Mouse (Mus musculus) limb, embryonic 14.5 days (tissue): ENCODE results near the gene Gm44511. TPM values are rescaled to one million over a fixed set of nuclear protein-coding genes. Genes with fewer than 3 reads are reported as not detected.
"Not testable (repeated sequence)": the region's sequence is repeated elsewhere in the genome, so short reads cannot be mapped to it uniquely, and the experiment has no call there.

ENCODE experiments used
- ATAC-seq: fragments of 200-750 bp; cut with Nextera tagmentation; 2 replicates; pipeline ENCODE4 v1.8.0; 2017; ENCODE audit warnings: low read depth, moderate number of reproducible peaks, moderate TSS enrichment; ENCODE audit not compliant: low FRiP score
- DNase-seq: peaks from one replicate; pipeline ENCODE4 v3.0.0-alpha.2; 2015; ENCODE audit warnings: low spot score
- H3K27ac ChIP-seq: fragments of 300-500 bp; sonication (generic); replicated peaks from 2 replicates; pipeline ENCODE4 v1.5.1; 2014; ENCODE audit warnings: low read depth, mild to moderate bottlenecking, low read length, moderate library complexity, mixed read lengths
- H3K27me3 ChIP-seq: fragments of 300-500 bp; sonication (generic); 2 replicates; pipeline ENCODE4 v1.6.1; 2014; ENCODE audit warnings: low read length, mixed read lengths; ENCODE audit not compliant: control insufficient read depth, insufficient read depth
- H3K36me3 ChIP-seq: fragments of 300-500 bp; sonication (generic); 2 replicates; pipeline ENCODE4 v1.6.1; 2014; ENCODE audit warnings: mild to moderate bottlenecking, low read length, moderate library complexity, mixed read lengths; ENCODE audit not compliant: control insufficient read depth, insufficient read depth
- H3K4me1 ChIP-seq: fragments of 300-500 bp; sonication (generic); 2 replicates; pipeline ENCODE4 v1.6.1; 2014; ENCODE audit warnings: antibody characterized with exemption, low read length, mixed read lengths; ENCODE audit not compliant: control insufficient read depth, insufficient read depth
- H3K4me2 ChIP-seq: fragments of 300-500 bp; sonication (generic); replicated peaks from 2 replicates; pipeline ENCODE4 v1.6.1; 2014; ENCODE audit warnings: low read depth, mild to moderate bottlenecking, low read length, moderate library complexity; ENCODE audit not compliant: severe bottlenecking
- H3K4me3 ChIP-seq: fragments of 300-500 bp; sonication (generic); replicated peaks from 2 replicates; pipeline ENCODE4 v1.5.1; 2014; ENCODE audit warnings: low read length
- H3K9ac ChIP-seq: fragments of 300-500 bp; sonication (generic); 2 replicates; pipeline ENCODE4 v1.6.1; 2014; ENCODE audit warnings: mild to moderate bottlenecking, low read depth, low read length, moderate library complexity; ENCODE audit not compliant: severe bottlenecking
- H3K9me3 ChIP-seq: fragments of 300-500 bp; sonication (generic); 2 replicates; pipeline ENCODE4 v1.6.1; 2016; ENCODE audit warnings: low read length; ENCODE audit not compliant: control insufficient read depth
- POLR2A ChIP-seq: fragments of 200-500 bp; IDR thresholded peaks from 2 replicates; pipeline ENCODE4 v1.8.0; 2012; ENCODE audit warnings: inconsistent platforms, mild to moderate bottlenecking, moderate library complexity, borderline replicate concordance; ENCODE audit not compliant: insufficient read depth, insufficient read length; ENCODE audit errors: extremely low read depth
- WGBS: fragments of 180-500 bp; shearing (Covaris S2); extraction: QIAGEN DNeasy Blood & Tissue Kit; methylation state at CpG from one replicate; pipeline ENCODE4 v1.1.7; 2014; 5-methylcytosine and 5-hydroxymethylcytosine counted together
- polyA plus RNA-seq, 2 experiments: library from polyadenylated mRNA; depleted of rRNA in 1 of 2; stranded (reverse) in 1 of 2; unstranded in 1 of 2; fragments of >200 nt; fragmentation: Nextera tagmentation in 1 of 2; extraction: Ambion mirVana in 1 of 2; gene quantifications; 2 replicates each; pipeline versions ENCODE4 v1.2.1 to v1.2.3; 2012 to 2014

The Gm44511 gene
- polyA plus RNA-seq, 2 experiments, result not detected

DNA sequence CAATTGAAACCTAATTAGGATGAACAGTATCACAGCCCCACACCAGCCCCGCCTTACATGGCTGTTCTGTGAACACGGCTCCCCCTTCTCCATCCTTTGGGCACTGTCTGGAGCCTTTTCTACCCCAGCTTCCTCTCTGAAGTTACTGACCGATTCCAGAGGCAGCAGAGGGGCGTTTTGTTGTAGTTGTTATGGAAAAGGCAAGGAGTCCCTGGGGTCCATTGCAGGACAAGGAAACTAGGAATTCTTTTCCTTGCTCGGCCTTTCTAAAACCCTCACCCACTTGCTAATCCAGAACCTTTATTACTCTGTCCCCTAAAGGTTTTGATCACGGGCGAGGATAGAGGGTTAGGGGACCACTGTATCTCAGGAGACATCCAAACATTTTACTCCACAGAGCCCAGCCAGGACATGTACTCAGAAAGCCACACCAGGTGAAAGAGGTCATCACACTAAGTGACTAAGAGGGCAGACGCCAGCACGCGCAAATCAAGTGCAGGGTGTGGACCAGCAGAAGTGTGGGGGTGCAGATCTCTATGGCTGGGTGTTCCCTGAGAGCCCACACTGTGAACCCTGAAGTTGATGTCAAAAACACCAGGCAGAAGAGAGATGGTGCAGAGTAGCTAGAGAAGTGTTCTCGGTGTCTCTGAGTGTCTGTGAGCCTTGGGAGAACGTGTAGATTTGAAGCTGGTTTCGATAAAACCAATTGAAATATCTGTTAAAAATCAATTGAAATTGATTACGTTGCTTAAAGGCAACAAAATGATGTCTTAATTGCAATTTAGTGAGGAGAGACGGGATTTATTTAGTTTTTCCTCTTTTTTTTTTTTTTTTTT lies 28.0 kb downstream of the Gm44511 start:
- Histone ChIP-seq H3K36me3 (no peaks in the 10 kb centered on the region), H3K27ac (0 out of 2 replicates have a peak overlapping the region, but pooled peaks have one; percentile 26), H3K4me3 (peak overlapping the region; percentile 57), H3K9ac (peak overlapping the region; percentile 42), H3K4me2 (peak overlapping the region; percentile 57), H3K9me3 (no peaks in the 10 kb centered on the region), H3K27me3 (no peaks in the 10 kb centered on the region), H3K4me1 (no peaks in the 10 kb centered on the region)
- ATAC-seq, result no peak
- TF ChIP-seq POLR2A, result no peak
- peak; percentile 6 for DNase-seq
- 11% methylated on average over 15 of the region's 15 CpGs for WGBS

DNA sequence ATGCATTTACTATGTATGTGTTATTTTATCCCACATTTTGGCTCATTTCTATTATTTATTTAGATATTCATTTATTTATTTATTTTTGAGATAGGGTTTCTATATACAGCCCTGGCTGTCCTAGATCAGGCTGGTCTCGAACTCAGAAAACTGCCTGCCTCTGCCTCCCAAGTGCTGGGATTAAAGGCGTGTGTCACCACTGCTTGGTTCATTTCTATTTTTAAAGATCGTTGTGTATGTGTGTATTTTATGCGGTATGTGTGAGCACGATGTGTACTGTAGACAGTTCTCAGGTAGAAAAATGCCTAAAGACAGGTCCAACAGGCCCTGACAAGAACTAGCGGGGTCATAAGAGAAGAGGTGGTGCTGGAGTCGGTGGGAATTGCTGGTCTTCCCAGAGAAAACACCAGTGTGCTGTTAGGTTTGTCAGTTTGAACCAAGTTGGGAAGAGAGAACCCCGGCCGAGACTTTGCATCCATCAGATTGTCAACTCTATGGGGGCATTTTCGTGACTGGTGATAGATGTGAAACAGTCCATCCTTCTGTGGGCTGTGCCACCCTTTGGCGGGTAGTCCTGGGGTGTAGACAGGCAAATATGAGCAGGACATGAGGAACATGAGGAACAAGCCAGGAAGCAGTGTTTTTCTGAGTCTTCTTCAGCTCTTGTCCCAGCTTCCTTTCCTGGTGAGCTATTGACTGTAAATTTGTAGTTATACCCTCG lies 28.8 kb downstream of the Gm44511 start:
- 74% methylated on average over 12 of the region's 12 CpGs for WGBS
- Histone ChIP-seq H3K4me1 (no peaks in the 10 kb centered on the region), H3K9me3 (no peaks in the 10 kb centered on the region), H3K4me2 (peak overlapping the region; percentile 57; the same call in 1 of the 2 replicates), H3K9ac (no peak overlapping the region), H3K4me3 (no peak overlapping the region), H3K36me3 (no peaks in the 10 kb centered on the region), H3K27ac (no peak overlapping the region), H3K27me3 (no peaks in the 10 kb centered on the region)
- DNase-seq, result no peak
- TF ChIP-seq POLR2A, result no peak
- no peak for ATAC-seq

DNA sequence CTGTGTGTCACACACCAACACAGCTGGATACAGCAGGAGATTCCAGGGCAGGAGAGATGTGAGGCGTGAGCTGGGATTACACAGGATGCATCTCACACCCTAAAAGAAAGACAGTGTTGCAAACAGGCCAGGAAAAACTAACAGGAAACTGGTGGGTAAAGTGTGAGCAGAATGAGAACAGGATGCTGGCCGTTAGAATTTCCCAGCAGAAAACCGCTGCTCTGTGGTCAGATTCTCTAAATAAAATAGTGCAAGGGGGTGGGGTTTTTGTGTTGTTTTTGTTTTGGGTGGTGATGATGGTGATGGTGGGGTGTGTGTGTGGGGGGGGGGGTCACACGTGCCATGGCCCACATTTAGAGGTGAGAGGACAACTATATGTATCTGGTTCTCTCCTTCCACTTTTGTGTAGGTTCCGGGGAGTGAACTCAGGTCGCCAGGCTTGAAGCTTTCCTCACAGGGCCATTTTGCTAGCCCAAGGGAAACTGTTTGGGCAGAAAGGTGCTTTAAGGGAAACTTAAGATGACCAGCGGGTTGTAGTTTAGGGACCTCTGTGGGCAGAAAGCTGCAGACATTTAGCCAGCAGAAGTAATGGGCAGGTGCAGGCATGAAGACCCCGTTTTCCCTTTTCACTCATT lies 29.7 kb downstream of the Gm44511 start:
- Histone ChIP-seq H3K27me3 (no peaks in the 10 kb centered on the region), H3K4me2 (no peak overlapping the region), H3K4me1 (no peaks in the 10 kb centered on the region), H3K9ac (no peak overlapping the region), H3K9me3 (no peaks in the 10 kb centered on the region), H3K36me3 (no peaks in the 10 kb centered on the region), H3K27ac (no peak overlapping the region), H3K4me3 (no peak overlapping the region)
- no peak for ATAC-seq
- TF ChIP-seq POLR2A, result no peak
- 64% methylated on average over 8 of the region's 8 CpGs for WGBS
- DNase-seq, result no peak

DNA sequence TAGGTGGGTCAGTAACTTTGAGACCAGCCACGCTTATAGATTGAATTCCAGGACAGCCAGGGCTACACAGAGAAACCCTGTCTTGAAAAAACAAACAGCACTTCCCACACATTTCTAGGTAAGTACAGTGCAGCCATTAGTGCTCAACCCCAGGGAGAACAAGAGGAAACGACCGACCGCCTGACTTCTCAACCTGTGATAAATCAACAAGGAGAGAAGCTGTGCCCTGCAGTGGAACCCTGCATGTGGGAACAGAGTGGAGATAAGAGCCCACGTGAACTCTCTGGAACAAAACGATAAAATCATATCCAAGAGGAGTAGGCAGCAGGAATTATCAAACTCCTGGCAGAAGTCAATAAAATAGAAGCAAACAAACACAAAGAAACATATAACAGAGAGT lies 32.4 kb downstream of the Gm44511 start:
- H3K4me3 ChIP-seq, result no peak overlapping the region
- DNase-seq (no peak), ATAC-seq (no peak)
- H3K27ac ChIP-seq, result no peak overlapping the region
- H3K9ac ChIP-seq, result no peak overlapping the region
- H3K36me3 ChIP-seq, result no peaks in the 10 kb centered on the region
- H3K9me3 ChIP-seq, result no peaks in the 10 kb centered on the region
- no peak for TF ChIP-seq POLR2A
- 38% methylated on average over 6 of the region's 6 CpGs for WGBS
- no peaks in the 10 kb centered on the region for H3K27me3 ChIP-seq
- H3K4me1 ChIP-seq, result no peaks in the 10 kb centered on the region
- H3K4me2 ChIP-seq, result no peak overlapping the region

DNA sequence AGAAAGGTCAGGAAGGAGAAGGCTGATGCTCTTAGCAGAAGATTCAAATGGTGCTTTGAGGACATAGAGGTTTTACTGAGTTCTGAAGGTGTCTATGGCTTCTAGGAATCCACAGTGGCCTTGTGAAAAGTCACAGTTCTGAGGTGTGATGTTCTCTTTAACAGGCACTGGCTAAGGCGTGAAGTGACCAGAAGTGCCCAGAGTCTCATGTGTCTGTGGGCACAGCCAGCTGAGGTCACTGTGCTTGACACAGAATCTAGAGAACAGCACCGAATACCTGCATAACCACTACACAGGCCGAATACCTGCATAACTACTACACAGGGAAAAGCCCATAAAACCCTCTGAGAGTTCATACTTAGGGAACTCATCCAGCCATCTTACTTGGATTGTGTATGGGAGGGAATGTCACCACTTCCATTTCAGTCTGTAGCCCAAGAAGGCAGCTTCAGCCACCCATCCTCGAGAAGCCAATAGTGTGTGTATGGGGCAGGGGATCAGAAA lies 35.6 kb downstream of the Gm44511 start:
- H3K4me2 ChIP-seq, H3K4me1 ChIP-seq, DNase-seq, H3K27me3 ChIP-seq, ATAC-seq, H3K4me3 ChIP-seq, H3K9me3 ChIP-seq, H3K27ac ChIP-seq, H3K36me3 ChIP-seq, H3K9ac ChIP-seq: not testable (repeated sequence)
- WGBS, result 69% methylated on average over 4 of the region's 4 CpGs
